Mouse (Mus musculus): Measurements from ENCODE around the gene Gas2l1. TPM values are rescaled to one million over a fixed set of nuclear protein-coding genes. Genes with fewer than 3 reads are reported as not detected.
A peak's percentile ranks its signal among the peaks of the same experiment; 100 is the strongest.

Gas2l1 gene
- polyA plus RNA-seq (2014; fragmentation: Nextera tagmentation; extraction: Ambion mirVana) = 14.4 and 20.4 TPM in 2 replicates

DNA sequence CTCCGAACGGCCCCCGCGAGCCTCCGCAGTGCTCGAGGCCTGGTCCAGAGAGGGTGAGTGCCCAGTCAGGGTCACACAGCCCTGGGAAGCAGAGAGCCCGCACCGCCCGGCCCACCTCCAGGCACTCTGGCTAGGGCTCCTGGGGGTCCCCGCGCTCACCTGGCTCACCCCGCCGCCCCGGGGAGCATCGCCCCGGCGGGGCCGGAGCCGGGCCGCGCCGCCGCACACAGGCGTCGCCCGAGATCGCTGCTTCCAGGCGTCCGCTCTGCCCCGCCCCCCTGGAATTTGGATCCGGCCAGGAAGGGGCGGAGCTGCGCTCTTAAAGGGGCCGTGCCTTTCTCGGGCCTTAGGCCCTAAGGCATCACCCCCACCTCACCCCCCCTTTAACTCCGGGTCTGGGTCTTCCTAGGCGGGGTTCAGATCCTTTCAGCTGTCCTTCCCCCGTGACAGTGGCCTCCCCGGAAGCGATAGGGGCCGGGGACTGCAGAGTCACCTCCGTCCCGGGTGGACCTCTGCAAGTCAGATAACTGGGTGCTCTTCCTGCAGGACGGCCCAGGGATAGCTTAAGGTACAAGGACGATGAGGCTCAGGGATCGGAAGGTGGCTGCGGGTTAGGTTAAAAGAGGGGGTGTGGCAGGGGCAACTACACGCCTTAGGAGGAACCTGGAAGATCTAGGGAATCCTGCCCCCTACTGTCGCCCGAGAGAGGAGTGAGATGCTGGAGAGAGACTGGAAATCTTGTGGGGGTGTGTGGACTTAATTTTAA lies at the start of gene Gas2l1:
Gene Gas2l1, minus strand, starts transcription at position 272 of the 766 bp plus-strand sequence.
- DNase-seq (ENCODE audit: low spot score) (peak; percentile 93), ATAC-seq (peak; percentile 88)
- H3K9ac ChIP-seq (ENCODE audit: low read length) = peak within 1 kb of the TSS; percentile 75
- H3K4me3 ChIP-seq (ENCODE audit: low read depth, low read length) = peak within 1 kb of the TSS; percentile 73
- peaks cover 31% of the 10 kb centered on the region for H3K27me3 ChIP-seq (replicated peaks; ENCODE audit: control insufficient read depth, insufficient read depth, low read length)
- H3K4me1 ChIP-seq (ENCODE audit: control insufficient read depth, insufficient read depth, low read length) = peaks cover 23% of the 10 kb centered on the region
- WGBS = under 1% methylated on average over 50 of the region's 50 CpGs
- H3K36me3 ChIP-seq (ENCODE audit: control insufficient read depth, insufficient read depth, low read length) = peaks cover 30% of the 10 kb centered on the region
- H3K4me2 ChIP-seq (ENCODE audit: low read length) = peak within 1 kb of the TSS; percentile 84
- H3K9me3 ChIP-seq (replicated peaks; ENCODE audit: control insufficient read depth, low read length) = no peaks in the 10 kb centered on the region
- H3K27ac ChIP-seq (ENCODE audit: low read depth, low read length) = 0 out of 2 replicates have a peak within 1 kb of the TSS, but pooled peaks have one; percentile 3

DNA sequence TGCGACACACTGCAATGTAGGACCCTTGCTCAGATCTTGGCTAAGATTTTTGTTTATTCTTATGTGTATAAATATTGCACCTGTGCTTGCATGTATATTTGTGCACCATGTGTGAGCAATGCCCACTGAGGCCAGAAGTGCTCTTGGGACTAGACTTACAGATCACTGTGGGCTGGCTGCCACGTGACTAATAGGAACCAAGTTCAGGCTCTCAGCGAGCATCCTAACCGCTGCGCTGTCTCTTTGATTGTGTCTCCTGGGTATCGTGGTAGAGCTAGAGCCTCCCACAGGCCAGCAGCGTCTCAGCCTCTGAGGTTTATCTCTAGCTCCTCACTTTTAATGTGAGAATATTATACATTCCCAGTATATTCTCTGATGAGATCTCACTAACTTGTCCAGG lies 48.5 kb upstream of the Gas2l1 start:
- Histone ChIP-seq H3K27me3 (replicated peaks; ENCODE audit: control insufficient read depth, insufficient read depth, low read length) (no peaks in the 10 kb centered on the region), H3K36me3 (ENCODE audit: control insufficient read depth, insufficient read depth, low read length) (no peaks in the 10 kb centered on the region), H3K27ac (ENCODE audit: low read depth, low read length) (no peak overlapping the region), H3K4me2 (ENCODE audit: low read length) (no peak overlapping the region), H3K9me3 (replicated peaks; ENCODE audit: control insufficient read depth, low read length) (no peaks in the 10 kb centered on the region), H3K4me3 (ENCODE audit: low read depth, low read length) (no peak overlapping the region), H3K4me1 (ENCODE audit: control insufficient read depth, insufficient read depth, low read length) (no peaks in the 10 kb centered on the region), H3K9ac (ENCODE audit: low read length) (no peak overlapping the region)
- 90% methylated on average over 7 of the region's 7 CpGs for WGBS
- DNase-seq (ENCODE audit: low spot score) (no peak), ATAC-seq (no peak)

DNA sequence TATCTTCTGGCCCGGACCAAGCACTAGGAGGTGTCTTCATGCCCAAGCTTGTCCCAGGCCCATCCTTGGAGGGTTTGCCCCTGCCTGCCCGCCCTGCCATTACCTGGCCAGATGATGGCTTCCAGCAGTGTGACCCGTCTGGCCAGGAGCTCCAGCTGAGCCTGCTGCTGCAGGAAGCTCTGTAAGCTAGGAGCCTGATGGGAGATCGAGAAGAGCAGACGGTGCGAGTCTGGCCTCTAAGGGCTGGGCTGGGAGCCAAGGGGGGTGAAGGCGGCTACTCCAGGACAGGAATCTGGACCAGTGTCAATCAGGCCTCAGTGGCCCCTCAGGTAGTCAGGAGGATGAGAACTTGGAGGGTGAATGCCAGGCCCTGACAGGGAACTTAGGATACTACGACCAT lies 44.3 kb upstream of the Gas2l1 start:
- no peak overlapping the region for H3K4me2 ChIP-seq (ENCODE audit: low read length)
- no peak for ATAC-seq
- H3K27ac ChIP-seq (ENCODE audit: low read depth, low read length) = no peak overlapping the region
- 79% methylated on average over 8 of the region's 8 CpGs for WGBS
- H3K36me3 ChIP-seq (ENCODE audit: control insufficient read depth, insufficient read depth, low read length) = peaks cover 14% of the 10 kb centered on the region
- DNase-seq (ENCODE audit: low spot score) = no peak
- no peak overlapping the region for H3K4me3 ChIP-seq (ENCODE audit: low read depth, low read length)
- no peaks in the 10 kb centered on the region for H3K27me3 ChIP-seq (replicated peaks; ENCODE audit: control insufficient read depth, insufficient read depth, low read length)
- H3K9ac ChIP-seq (ENCODE audit: low read length) = no peak overlapping the region
- H3K9me3 ChIP-seq (replicated peaks; ENCODE audit: control insufficient read depth, low read length) = no peaks in the 10 kb centered on the region
- no peaks in the 10 kb centered on the region for H3K4me1 ChIP-seq (ENCODE audit: control insufficient read depth, insufficient read depth, low read length)

DNA sequence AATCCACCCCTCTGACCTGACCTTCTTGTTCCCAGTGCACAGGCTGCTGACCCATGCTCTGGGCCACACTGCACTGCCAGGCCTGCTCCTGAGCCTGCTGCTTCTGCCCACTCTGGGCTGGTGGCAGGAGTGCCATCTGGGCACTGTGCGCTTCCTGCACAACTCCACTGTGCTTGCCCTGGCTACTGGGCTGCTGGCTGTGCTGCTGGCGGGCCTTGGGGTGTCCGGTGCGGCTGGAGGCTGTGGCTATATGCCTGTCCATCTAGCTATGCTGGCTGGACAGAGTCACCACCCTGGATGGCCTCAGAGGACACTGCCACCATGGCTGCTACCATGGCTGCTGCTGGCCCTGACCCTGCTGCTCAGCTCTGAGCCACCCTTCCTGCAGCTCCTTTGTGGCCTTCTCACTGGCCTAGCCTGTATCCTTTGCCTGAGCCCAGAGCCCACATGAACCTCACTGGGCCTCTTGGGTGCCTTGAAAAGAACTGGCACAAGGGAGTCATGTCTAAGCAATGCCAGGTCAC lies 38.9 kb upstream of the Gas2l1 start:
- no peaks in the 10 kb centered on the region for H3K27me3 ChIP-seq (replicated peaks; ENCODE audit: control insufficient read depth, insufficient read depth, low read length)
- peaks cover 18% of the 10 kb centered on the region for H3K36me3 ChIP-seq (ENCODE audit: control insufficient read depth, insufficient read depth, low read length)
- H3K9ac ChIP-seq (ENCODE audit: low read length) = no peak overlapping the region
- H3K4me3 ChIP-seq (ENCODE audit: low read depth, low read length) = no peak overlapping the region
- H3K4me2 ChIP-seq (ENCODE audit: low read length) = no peak overlapping the region
- ATAC-seq (no peak), DNase-seq (ENCODE audit: low spot score) (no peak)
- peaks cover 10% of the 10 kb centered on the region for H3K4me1 ChIP-seq (ENCODE audit: control insufficient read depth, insufficient read depth, low read length)
- no peaks in the 10 kb centered on the region for H3K9me3 ChIP-seq (replicated peaks; ENCODE audit: control insufficient read depth, low read length)
- no peak overlapping the region for H3K27ac ChIP-seq (ENCODE audit: low read depth, low read length)
- WGBS = 97% methylated on average over 4 of the region's 4 CpGs

DNA sequence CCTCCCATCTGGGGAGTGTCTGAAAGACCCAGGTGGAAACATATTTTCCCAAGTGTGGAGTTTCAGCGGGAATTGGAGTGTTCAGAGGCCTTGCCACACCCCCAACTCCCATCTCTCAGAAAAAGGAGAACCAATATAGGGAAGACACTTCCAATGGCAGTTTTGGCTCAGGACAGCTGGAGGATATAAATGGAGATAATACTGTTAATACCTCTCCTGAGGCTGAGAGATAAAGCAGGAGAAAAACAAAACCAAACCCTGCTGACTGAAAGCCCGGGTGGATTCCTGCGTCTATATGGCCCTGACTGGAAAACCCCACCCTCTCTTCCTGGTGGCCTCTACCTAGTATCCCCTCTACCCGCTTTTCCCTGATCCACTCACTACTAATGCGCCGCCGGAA lies 37.3 kb upstream of the Gas2l1 start:
- Histone ChIP-seq H3K4me2 (ENCODE audit: low read length) (no peak overlapping the region), H3K36me3 (ENCODE audit: control insufficient read depth, insufficient read depth, low read length) (peaks cover 18% of the 10 kb centered on the region), H3K9me3 (replicated peaks; ENCODE audit: control insufficient read depth, low read length) (no peaks in the 10 kb centered on the region), H3K4me3 (ENCODE audit: low read depth, low read length) (no peak overlapping the region), H3K9ac (ENCODE audit: low read length) (no peak overlapping the region), H3K4me1 (ENCODE audit: control insufficient read depth, insufficient read depth, low read length) (peaks cover 12% of the 10 kb centered on the region), H3K27ac (ENCODE audit: low read depth, low read length) (no peak overlapping the region), H3K27me3 (replicated peaks; ENCODE audit: control insufficient read depth, insufficient read depth, low read length) (no peaks in the 10 kb centered on the region)
- DNase-seq (ENCODE audit: low spot score) (no peak), ATAC-seq (no peak)
- WGBS = 91% methylated on average over 7 of the region's 7 CpGs

DNA sequence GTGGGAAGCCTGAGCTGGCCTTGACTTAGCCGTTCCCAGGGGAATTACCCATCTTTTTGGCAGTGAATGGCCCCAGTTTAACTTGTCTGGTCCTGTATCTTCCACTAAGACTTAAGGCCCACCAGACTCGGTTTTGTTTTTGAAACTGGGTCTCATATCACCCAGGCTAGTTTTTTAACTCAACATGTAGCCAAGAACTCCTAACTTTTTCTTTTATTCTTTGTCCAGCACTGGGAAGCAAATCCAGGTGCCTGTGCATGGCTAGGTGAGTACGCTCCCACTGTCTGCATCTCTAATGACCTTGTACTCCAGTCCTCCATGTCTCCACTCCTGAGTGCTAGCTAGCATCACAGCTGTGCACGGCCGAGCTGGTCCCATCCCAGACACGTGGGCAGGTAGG lies 36.5 kb upstream of the Gas2l1 start:
- Histone ChIP-seq H3K9ac (ENCODE audit: low read length) (no peak overlapping the region), H3K4me2 (ENCODE audit: low read length) (no peak overlapping the region), H3K27ac (ENCODE audit: low read depth, low read length) (no peak overlapping the region), H3K27me3 (replicated peaks; ENCODE audit: control insufficient read depth, insufficient read depth, low read length) (no peaks in the 10 kb centered on the region), H3K4me3 (ENCODE audit: low read depth, low read length) (no peak overlapping the region), H3K4me1 (ENCODE audit: control insufficient read depth, insufficient read depth, low read length) (peaks cover 20% of the 10 kb centered on the region), H3K9me3 (replicated peaks; ENCODE audit: control insufficient read depth, low read length) (no peaks in the 10 kb centered on the region), H3K36me3 (ENCODE audit: control insufficient read depth, insufficient read depth, low read length) (peaks cover 18% of the 10 kb centered on the region)
- ATAC-seq = no peak
- DNase-seq (ENCODE audit: low spot score) = no peak
- 88% methylated on average over 6 of the region's 6 CpGs for WGBS

DNA sequence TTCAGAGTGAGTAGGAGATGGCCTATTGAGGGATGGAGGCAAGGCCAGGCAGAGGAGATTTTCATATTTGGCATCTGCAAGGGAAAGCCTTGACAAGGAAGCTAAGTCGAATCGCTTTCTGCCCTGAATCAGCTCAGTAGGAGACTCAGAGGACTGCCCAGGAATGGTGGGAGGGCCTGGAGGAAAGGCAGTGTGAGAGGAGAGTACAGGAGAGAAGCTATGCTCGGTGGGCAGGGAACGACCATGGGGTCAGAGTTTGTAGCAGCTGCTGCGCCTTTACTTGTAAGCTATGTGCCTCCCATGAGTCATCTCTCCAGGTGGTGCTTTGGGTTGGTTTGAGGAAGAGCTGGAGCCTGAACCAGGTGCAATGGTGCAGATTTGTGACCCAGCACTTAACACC lies 35.7 kb upstream of the Gas2l1 start:
- H3K4me2 ChIP-seq (ENCODE audit: low read length) = peak overlapping the region; percentile 71
- peak overlapping the region; percentile 13; the same call in 1 of the 2 replicates for H3K9ac ChIP-seq (ENCODE audit: low read length)
- WGBS = 55% methylated on average over 5 of the region's 5 CpGs
- H3K4me1 ChIP-seq (ENCODE audit: control insufficient read depth, insufficient read depth, low read length) = peaks cover 24% of the 10 kb centered on the region
- H3K9me3 ChIP-seq (replicated peaks; ENCODE audit: control insufficient read depth, low read length) = no peaks in the 10 kb centered on the region
- H3K27ac ChIP-seq (ENCODE audit: low read depth, low read length) = no peak overlapping the region
- no peaks in the 10 kb centered on the region for H3K27me3 ChIP-seq (replicated peaks; ENCODE audit: control insufficient read depth, insufficient read depth, low read length)
- peaks cover 17% of the 10 kb centered on the region for H3K36me3 ChIP-seq (ENCODE audit: control insufficient read depth, insufficient read depth, low read length)
- ATAC-seq (no peak), DNase-seq (ENCODE audit: low spot score) (no peak)
- H3K4me3 ChIP-seq (ENCODE audit: low read depth, low read length) = peak overlapping the region; percentile 88; the same call in 1 of the 2 replicates

DNA sequence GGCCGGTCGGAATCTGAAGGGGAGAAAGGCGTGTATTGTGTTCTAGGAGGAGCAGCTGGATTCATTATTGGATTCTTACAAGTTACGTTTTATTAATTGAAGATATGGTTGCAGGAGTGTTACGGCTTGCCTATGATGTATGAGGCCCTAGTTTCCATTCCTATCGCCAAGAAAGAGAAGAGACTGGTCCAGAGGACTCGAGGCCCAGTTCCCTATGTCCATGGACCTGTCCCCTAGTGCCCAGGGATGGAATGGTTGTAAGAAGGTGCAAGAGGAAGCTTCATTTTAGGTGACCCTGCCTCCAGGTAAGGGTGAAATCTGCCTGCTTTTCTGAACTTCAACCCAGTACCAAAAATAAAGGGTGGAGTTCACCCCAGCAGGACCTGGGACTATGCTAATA lies 35.2 kb upstream of the Gas2l1 start:
- peak; percentile 7; the same call in 1 of the 2 replicates for ATAC-seq
- Histone ChIP-seq H3K9ac (ENCODE audit: low read length) (peak overlapping the region; percentile 89), H3K4me1 (ENCODE audit: control insufficient read depth, insufficient read depth, low read length) (peaks cover 24% of the 10 kb centered on the region), H3K9me3 (replicated peaks; ENCODE audit: control insufficient read depth, low read length) (no peaks in the 10 kb centered on the region), H3K27me3 (replicated peaks; ENCODE audit: control insufficient read depth, insufficient read depth, low read length) (no peaks in the 10 kb centered on the region), H3K4me3 (ENCODE audit: low read depth, low read length) (peak overlapping the region; percentile 88), H3K27ac (ENCODE audit: low read depth, low read length) (peak overlapping the region; percentile 97), H3K4me2 (ENCODE audit: low read length) (peak overlapping the region; percentile 71), H3K36me3 (ENCODE audit: control insufficient read depth, insufficient read depth, low read length) (peaks cover 12% of the 10 kb centered on the region)
- DNase-seq (ENCODE audit: low spot score) = no peak
- 2% methylated on average over 7 of the region's 7 CpGs for WGBS

DNA sequence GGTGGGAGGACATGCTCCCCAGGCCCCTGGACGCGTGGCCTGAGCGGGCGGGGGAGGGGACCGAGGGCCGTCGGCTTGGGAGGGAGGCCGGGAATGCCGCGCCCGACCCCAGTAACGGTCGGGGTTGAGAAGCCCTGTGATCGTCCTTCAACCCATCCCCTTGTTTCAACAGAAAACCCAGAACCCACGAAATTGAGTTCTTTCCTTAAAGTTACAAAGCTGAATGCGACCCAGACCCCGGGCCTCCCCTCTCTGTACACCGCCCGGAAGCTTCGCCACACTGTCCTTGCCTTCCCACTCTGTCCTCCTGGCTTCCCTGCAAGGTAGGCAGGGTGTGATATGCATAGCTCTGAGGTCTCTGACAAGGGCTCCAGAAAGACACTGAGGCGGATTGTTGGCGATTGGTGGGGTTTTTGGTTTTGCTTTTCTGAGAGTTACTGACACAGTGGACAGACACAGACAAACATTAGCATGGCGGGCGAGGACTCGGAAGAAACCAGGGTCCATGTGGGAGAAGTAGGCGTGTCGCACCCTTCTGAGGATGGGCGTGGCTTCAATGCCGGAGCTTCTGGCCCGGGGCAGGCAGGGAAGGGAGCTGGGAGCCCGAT lies 34.6 kb upstream of the Gas2l1 start:
- Histone ChIP-seq H3K27me3 (replicated peaks; ENCODE audit: control insufficient read depth, insufficient read depth, low read length) (no peaks in the 10 kb centered on the region), H3K36me3 (ENCODE audit: control insufficient read depth, insufficient read depth, low read length) (peaks cover 6% of the 10 kb centered on the region; the same call in 1 of the 2 replicates), H3K4me3 (ENCODE audit: low read depth, low read length) (peak overlapping the region; percentile 88), H3K9ac (ENCODE audit: low read length) (peak overlapping the region; percentile 89), H3K4me2 (ENCODE audit: low read length) (peak overlapping the region; percentile 71), H3K9me3 (replicated peaks; ENCODE audit: control insufficient read depth, low read length) (no peaks in the 10 kb centered on the region), H3K27ac (ENCODE audit: low read depth, low read length) (peak overlapping the region; percentile 97), H3K4me1 (ENCODE audit: control insufficient read depth, insufficient read depth, low read length) (peaks cover 24% of the 10 kb centered on the region)
- under 1% methylated on average over 28 of the region's 31 CpGs for WGBS
- DNase-seq (ENCODE audit: low spot score) (peak; percentile 90), ATAC-seq (peak; percentile 74)
